Mouse (Mus musculus): ENCODE data around the gene Igsf21. TPM values are rescaled to one million over a fixed set of nuclear protein-coding genes. Genes with fewer than 3 reads are reported as not detected.

Gene Igsf21
- polyA plus RNA-seq, 1 experiment from 2014 or later: 8.1 TPM

DNA sequence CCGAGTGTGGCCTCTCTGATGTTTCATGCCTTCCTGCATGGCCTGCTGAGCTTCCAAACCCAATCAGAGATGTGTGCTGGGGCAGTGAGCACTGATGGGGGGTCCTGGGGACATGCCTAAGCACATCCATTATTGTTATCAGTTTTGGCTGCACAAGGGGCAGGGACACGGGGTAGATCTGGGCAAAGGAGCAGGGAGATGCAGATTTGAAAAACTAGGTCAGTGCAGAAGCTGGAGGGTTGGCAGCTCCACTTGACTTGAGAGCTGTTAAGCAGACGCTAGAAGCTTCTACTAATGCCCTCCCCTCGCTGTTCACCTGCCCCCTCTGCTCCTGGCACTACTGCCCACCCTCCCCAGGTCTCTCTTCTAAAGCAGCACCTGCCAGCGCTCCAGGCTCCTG lies 20.5 kb upstream of the Igsf21 start:
- Histone ChIP-seq H3K36me3 (ENCODE audit: control insufficient read depth, insufficient read depth, low read length) (no peaks in the 10 kb centered on the region), H3K4me3 (ENCODE audit: low read depth, low read length) (no peak overlapping the region), H3K9ac (ENCODE audit: low read depth, low read length) (no peak overlapping the region), H3K9me3 (ENCODE audit: control insufficient read depth, low read length) (no peaks in the 10 kb centered on the region), H3K4me2 (replicated peaks; ENCODE audit: low read depth, low read length) (no peak overlapping the region), H3K27me3 (ENCODE audit: control insufficient read depth, insufficient read depth, low read length) (no peaks in the 10 kb centered on the region), H3K4me1 (replicated peaks; ENCODE audit: control insufficient read depth, insufficient read depth, low read length) (no peaks in the 10 kb centered on the region; the same call in 1 of the 2 replicates), H3K27ac (ENCODE audit: low read depth, low read length) (no peak overlapping the region)
- ATAC-seq (ENCODE audit: low FRiP score) (no peak), DNase-seq (ENCODE audit: low spot score) (no peak)
- 75% methylated on average over 5 of the region's 5 CpGs for WGBS

DNA sequence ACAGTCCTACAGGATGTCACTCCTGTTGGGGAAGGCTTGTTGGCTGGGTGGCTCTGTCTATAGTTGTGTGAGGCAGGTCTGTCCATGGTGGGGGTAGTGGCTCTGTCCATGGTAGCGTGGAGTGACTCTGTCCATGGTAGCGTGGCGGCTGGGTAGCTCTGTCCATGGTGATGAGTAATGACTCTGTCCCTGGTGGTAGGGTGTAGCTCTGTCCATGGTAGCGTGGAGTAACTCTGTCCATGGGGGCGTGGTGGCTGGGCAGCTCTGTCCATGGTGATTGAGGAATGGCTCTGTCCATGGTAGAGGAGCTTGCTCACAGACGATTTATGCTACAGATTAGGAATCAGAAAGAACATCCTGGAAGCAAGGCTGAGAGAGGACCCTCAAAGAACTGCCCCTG lies 12.4 kb upstream of the Igsf21 start:
- WGBS: 11% methylated on average over 6 of the region's 6 CpGs
- H3K4me2 ChIP-seq (replicated peaks; ENCODE audit: low read depth, low read length): no peak overlapping the region
- H3K4me3 ChIP-seq (ENCODE audit: low read depth, low read length): no peak overlapping the region
- H3K9ac ChIP-seq (ENCODE audit: low read depth, low read length): no peak overlapping the region
- H3K9me3 ChIP-seq (ENCODE audit: control insufficient read depth, low read length): no peaks in the 10 kb centered on the region
- no peak overlapping the region for H3K27ac ChIP-seq (ENCODE audit: low read depth, low read length)
- H3K27me3 ChIP-seq (ENCODE audit: control insufficient read depth, insufficient read depth, low read length): no peaks in the 10 kb centered on the region
- DNase-seq (ENCODE audit: low spot score) (peak; percentile 60), ATAC-seq (ENCODE audit: low FRiP score) (no peak)
- H3K4me1 ChIP-seq (replicated peaks; ENCODE audit: control insufficient read depth, insufficient read depth, low read length): no peaks in the 10 kb centered on the region
- no peaks in the 10 kb centered on the region for H3K36me3 ChIP-seq (ENCODE audit: control insufficient read depth, insufficient read depth, low read length)

GRCm38 (mm10) chr4:140252369-140252768 lies 5.8 kb upstream of the Igsf21 start:
- no peak overlapping the region for H3K4me3 ChIP-seq (ENCODE audit: low read depth, low read length)
- WGBS: 14% methylated on average over 7 of the region's 7 CpGs
- H3K4me1 ChIP-seq (replicated peaks; ENCODE audit: control insufficient read depth, insufficient read depth, low read length): no peaks in the 10 kb centered on the region
- no peaks in the 10 kb centered on the region for H3K36me3 ChIP-seq (ENCODE audit: control insufficient read depth, insufficient read depth, low read length)
- peaks cover 23% of the 10 kb centered on the region for H3K27me3 ChIP-seq (ENCODE audit: control insufficient read depth, insufficient read depth, low read length)
- H3K9me3 ChIP-seq (ENCODE audit: control insufficient read depth, low read length): no peaks in the 10 kb centered on the region
- H3K9ac ChIP-seq (ENCODE audit: low read depth, low read length): no peak overlapping the region
- H3K4me2 ChIP-seq (replicated peaks; ENCODE audit: low read depth, low read length): no peak overlapping the region
- H3K27ac ChIP-seq (ENCODE audit: low read depth, low read length): no peak overlapping the region
- no peak for ATAC-seq (ENCODE audit: low FRiP score)
- DNase-seq (ENCODE audit: low spot score): peak; percentile 75

DNA sequence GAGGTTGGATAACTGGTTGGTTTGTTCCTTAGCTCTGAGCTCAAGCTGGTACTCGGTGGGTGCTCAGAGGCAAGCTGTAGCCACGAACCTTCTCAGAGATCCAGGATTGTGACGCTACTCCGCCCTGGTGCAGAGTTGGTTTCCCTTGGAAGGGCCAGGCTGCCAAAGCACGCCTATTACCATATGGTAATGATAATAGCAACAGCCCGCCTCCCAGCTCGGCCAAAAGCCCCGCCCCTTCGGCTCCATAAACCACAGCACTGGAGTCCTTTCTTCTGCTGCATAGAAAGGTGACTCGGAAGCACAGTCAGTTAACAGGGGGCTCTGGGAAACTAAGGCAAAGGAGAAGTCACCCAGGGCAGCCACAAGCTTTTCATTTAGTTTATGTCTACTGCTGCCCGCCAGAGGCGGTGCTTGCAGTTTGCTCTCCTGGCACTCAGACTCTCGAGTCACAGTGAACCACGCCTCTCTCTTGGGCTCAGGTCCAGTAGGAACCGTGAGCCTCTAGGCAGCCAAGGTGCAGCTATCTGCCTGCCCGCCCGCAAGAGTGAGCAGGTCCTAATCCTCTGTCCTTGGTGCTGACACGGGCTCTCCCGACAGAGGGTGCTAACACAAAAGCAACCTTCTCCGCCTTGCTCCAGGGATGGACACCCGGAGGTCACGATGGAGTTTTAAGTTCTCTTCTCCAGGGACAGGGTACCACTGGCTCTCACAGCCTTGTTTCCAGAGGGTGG lies 2.6 kb upstream of the Igsf21 start:
- Histone ChIP-seq H3K27ac (ENCODE audit: low read depth, low read length) (no peak overlapping the region), H3K4me1 (replicated peaks; ENCODE audit: control insufficient read depth, insufficient read depth, low read length) (peaks cover 4% of the 10 kb centered on the region), H3K27me3 (ENCODE audit: control insufficient read depth, insufficient read depth, low read length) (peaks cover 49% of the 10 kb centered on the region), H3K36me3 (ENCODE audit: control insufficient read depth, insufficient read depth, low read length) (no peaks in the 10 kb centered on the region), H3K9me3 (ENCODE audit: control insufficient read depth, low read length) (no peaks in the 10 kb centered on the region), H3K4me3 (ENCODE audit: low read depth, low read length) (no peak overlapping the region), H3K4me2 (replicated peaks; ENCODE audit: low read depth, low read length) (no peak overlapping the region), H3K9ac (ENCODE audit: low read depth, low read length) (no peak overlapping the region)
- DNase-seq (ENCODE audit: low spot score): peak; percentile 67
- WGBS: 7% methylated on average over 22 of the region's 22 CpGs
- no peak for ATAC-seq (ENCODE audit: low FRiP score)

- Histone ChIP-seq H3K27me3 (ENCODE audit: control insufficient read depth, insufficient read depth, low read length) (peaks cover 56% of the 10 kb centered on the region), H3K36me3 (ENCODE audit: control insufficient read depth, insufficient read depth, low read length) (no peaks in the 10 kb centered on the region), H3K9me3 (ENCODE audit: control insufficient read depth, low read length) (no peaks in the 10 kb centered on the region), H3K4me1 (replicated peaks; ENCODE audit: control insufficient read depth, insufficient read depth, low read length) (peaks cover 8% of the 10 kb centered on the region), H3K4me2 (replicated peaks; ENCODE audit: low read depth, low read length) (no peak overlapping the region), H3K27ac (ENCODE audit: low read depth, low read length) (no peak overlapping the region), H3K9ac (ENCODE audit: low read depth, low read length) (no peak overlapping the region), H3K4me3 (ENCODE audit: low read depth, low read length) (no peak overlapping the region)
- ATAC-seq (ENCODE audit: low FRiP score): no peak
- 3% methylated on average over 8 of the region's 8 CpGs for WGBS
- no peak for DNase-seq (ENCODE audit: low spot score)
Observed at GRCm38 (mm10) chr4:140248396-140248795, 1.8 kb upstream of the Igsf21 start.

- Histone ChIP-seq H3K4me1 (replicated peaks; ENCODE audit: control insufficient read depth, insufficient read depth, low read length) (peaks cover 10% of the 10 kb centered on the region), H3K4me2 (replicated peaks; ENCODE audit: low read depth, low read length) (peak overlapping the region; percentile 91), H3K4me3 (ENCODE audit: low read depth, low read length) (peak overlapping the region; percentile 39), H3K27ac (ENCODE audit: low read depth, low read length) (no peak overlapping the region), H3K9ac (ENCODE audit: low read depth, low read length) (peak overlapping the region; percentile 67), H3K36me3 (ENCODE audit: control insufficient read depth, insufficient read depth, low read length) (no peaks in the 10 kb centered on the region), H3K27me3 (ENCODE audit: control insufficient read depth, insufficient read depth, low read length) (peaks cover 63% of the 10 kb centered on the region), H3K9me3 (ENCODE audit: control insufficient read depth, low read length) (no peaks in the 10 kb centered on the region)
- ATAC-seq (ENCODE audit: low FRiP score) (no peak), DNase-seq (ENCODE audit: low spot score) (peak; percentile 36)
- WGBS: 10% methylated on average over 28 of the region's 28 CpGs
Observed at GRCm38 (mm10) chr4:140247006-140248003, 721 bp upstream of the Igsf21 start.

DNA sequence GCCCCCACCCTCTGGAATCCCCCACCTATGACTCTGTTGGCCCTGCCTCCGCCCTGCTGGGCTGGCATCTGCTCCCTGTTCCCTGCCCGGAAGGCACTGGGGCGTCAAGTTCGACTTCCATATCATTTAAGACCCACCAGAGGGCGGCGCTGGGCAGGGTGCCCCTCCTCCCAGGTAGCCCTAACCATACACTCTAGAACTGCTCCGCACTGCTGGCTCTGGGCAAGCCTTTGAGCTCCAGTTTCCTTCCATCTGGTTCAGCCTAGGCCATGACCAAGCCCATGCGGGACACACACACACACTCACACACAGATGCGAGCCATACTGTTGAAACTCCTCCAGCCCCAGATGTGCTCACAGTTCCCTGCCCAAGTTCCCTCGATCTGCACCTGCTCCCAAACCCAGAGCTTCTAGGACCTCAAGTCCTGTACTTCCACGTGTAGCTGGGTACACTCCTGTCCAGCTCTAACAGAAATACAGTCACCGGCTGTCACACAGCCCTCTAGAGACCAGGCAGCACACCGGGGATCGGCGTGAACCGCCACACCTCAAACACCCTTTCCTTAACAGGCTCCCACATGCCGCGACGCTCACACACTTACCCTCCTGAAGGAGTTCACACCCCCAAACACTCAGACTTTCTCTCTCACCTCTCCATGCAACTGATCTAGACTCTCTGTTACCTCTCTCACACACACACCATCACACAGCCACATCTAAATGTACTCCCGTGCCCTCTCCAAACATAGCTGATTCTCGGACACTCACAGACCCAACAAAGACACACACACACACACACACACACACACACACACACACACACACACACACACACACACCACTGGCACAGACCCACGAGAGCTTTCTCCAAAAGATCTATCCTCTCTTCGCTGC lies 1.1 kb downstream of the Igsf21 start:
- Histone ChIP-seq H3K36me3 (ENCODE audit: control insufficient read depth, insufficient read depth, low read length) (no peaks in the 10 kb centered on the region), H3K9ac (ENCODE audit: low read depth, low read length) (peak overlapping the region; percentile 67; the same call in 1 of the 2 replicates), H3K4me2 (replicated peaks; ENCODE audit: low read depth, low read length) (peak overlapping the region; percentile 91), H3K27ac (ENCODE audit: low read depth, low read length) (no peak overlapping the region; the same call in 1 of the 2 replicates), H3K4me1 (replicated peaks; ENCODE audit: control insufficient read depth, insufficient read depth, low read length) (peaks cover 10% of the 10 kb centered on the region), H3K9me3 (ENCODE audit: control insufficient read depth, low read length) (no peaks in the 10 kb centered on the region), H3K27me3 (ENCODE audit: control insufficient read depth, insufficient read depth, low read length) (peaks cover 63% of the 10 kb centered on the region), H3K4me3 (ENCODE audit: low read depth, low read length) (peak overlapping the region; percentile 39)
- 0 out of 2 replicates have a peak, but pooled peaks have one; percentile 26 for ATAC-seq (ENCODE audit: low FRiP score)
- WGBS: 4% methylated on average over 23 of the region's 23 CpGs
- DNase-seq (ENCODE audit: low spot score): peak; percentile 66

DNA sequence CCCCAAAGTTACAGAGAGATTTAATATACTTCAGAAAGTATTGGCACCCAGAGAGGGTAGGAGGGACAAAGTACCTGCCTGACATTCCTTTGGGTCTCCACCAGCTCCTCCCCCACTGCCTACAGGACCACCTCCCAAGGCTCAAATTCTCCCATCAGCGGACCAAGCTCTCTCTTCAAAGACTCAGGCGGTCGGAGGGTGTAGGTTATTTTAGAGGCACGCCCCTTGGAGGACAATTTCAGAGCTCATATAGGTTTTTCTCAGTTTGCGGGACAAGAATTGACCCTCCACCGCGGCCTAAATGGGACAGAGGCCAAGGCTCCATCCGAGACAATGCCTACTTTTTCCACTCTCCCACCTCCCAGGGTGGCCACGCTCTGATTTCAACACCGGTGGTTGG lies 1.7 kb downstream of the Igsf21 start:
- peaks cover 10% of the 10 kb centered on the region for H3K4me1 ChIP-seq (replicated peaks; ENCODE audit: control insufficient read depth, insufficient read depth, low read length)
- no peak overlapping the region for H3K9ac ChIP-seq (ENCODE audit: low read depth, low read length)
- WGBS: 5% methylated on average over 10 of the region's 10 CpGs
- ATAC-seq (ENCODE audit: low FRiP score): no peak
- no peaks in the 10 kb centered on the region for H3K9me3 ChIP-seq (ENCODE audit: control insufficient read depth, low read length)
- 0 out of 2 replicates have a peak overlapping the region, but pooled peaks have one; percentile 91 for H3K4me2 ChIP-seq (replicated peaks; ENCODE audit: low read depth, low read length)
- no peak for DNase-seq (ENCODE audit: low spot score)
- no peaks in the 10 kb centered on the region for H3K36me3 ChIP-seq (ENCODE audit: control insufficient read depth, insufficient read depth, low read length)
- peaks cover 58% of the 10 kb centered on the region for H3K27me3 ChIP-seq (ENCODE audit: control insufficient read depth, insufficient read depth, low read length)
- H3K27ac ChIP-seq (ENCODE audit: low read depth, low read length): no peak overlapping the region
- H3K4me3 ChIP-seq (ENCODE audit: low read depth, low read length): peak overlapping the region; percentile 39
